Mouse (Mus musculus) embryonic facial prominence, embryonic 10.5 days (tissue): ENCODE measurements at regions not wholly inside any gene's neighbourhood (a gene's known extent, or its start where the extent isn't known, plus 50 kb on each side); places are given as distances from the start of the nearest gene placed in this dataset.

Experiments
- DNase-seq: peaks from one replicate; pipeline ENCODE4 v3.0.0-alpha.2; 2017; ENCODE audit warnings: low spot score
- H3K27ac ChIP-seq: fragments of 300-500 bp; sonication (generic); replicated peaks from 2 replicates; pipeline ENCODE4 v1.5.1; 2016; ENCODE audit warnings: mild to moderate bottlenecking
- H3K27me3 ChIP-seq: fragments of 300-500 bp; sonication (generic); replicated peaks from 2 replicates; pipeline ENCODE4 v1.6.1; 2016; ENCODE audit warnings: low read depth, mild to moderate bottlenecking; ENCODE audit not compliant: poor library complexity, severe bottlenecking
- H3K36me3 ChIP-seq: fragments of 300-500 bp; sonication (generic); replicated peaks from 2 replicates; pipeline ENCODE4 v1.6.1; 2016; ENCODE audit warnings: mild to moderate bottlenecking, moderate library complexity
- H3K4me1 ChIP-seq: fragments of 300-500 bp; sonication (generic); 2 replicates; pipeline ENCODE4 v1.6.1; 2016
- H3K4me3 ChIP-seq: fragments of 300-500 bp; sonication (generic); 2 replicates; pipeline ENCODE4 v1.5.1; 2016; ENCODE audit warnings: mild to moderate bottlenecking, moderate library complexity
- H3K9me3 ChIP-seq: fragments of 300-500 bp; sonication (generic); 2 replicates; pipeline ENCODE4 v1.6.1; 2016; ENCODE audit warnings: mild to moderate bottlenecking
- WGBS: fragments of 180-500 bp; shearing (Covaris S2); methylation state at CpG from one replicate; pipeline ENCODE4 v1.1.7; 2016; 5-methylcytosine and 5-hydroxymethylcytosine counted together

GRCm38 (mm10) chr8:39218716-39219115 lies 1456.2 kb upstream of the Adam24 start:
- WGBS = 93% methylated on average over 1 of the region's 1 CpGs
- H3K9me3 ChIP-seq = no peaks in the 10 kb centered on the region
- H3K36me3 ChIP-seq = no peaks in the 10 kb centered on the region
- no peak for DNase-seq
- H3K4me3 ChIP-seq = no peak overlapping the region
- no peaks in the 10 kb centered on the region for H3K27me3 ChIP-seq
- no peak overlapping the region for H3K27ac ChIP-seq
- H3K4me1 ChIP-seq = no peaks in the 10 kb centered on the region

- H3K27me3 ChIP-seq = no peaks in the 10 kb centered on the region
- no peak for DNase-seq
- H3K9me3 ChIP-seq = no peaks in the 10 kb centered on the region
- no peak overlapping the region for H3K4me3 ChIP-seq
- no peak overlapping the region for H3K27ac ChIP-seq
- H3K4me1 ChIP-seq = no peaks in the 10 kb centered on the region
- H3K36me3 ChIP-seq = no peaks in the 10 kb centered on the region
Measured at GRCm38 (mm10) chr8:39227239-39227638, 1447.6 kb upstream of the Adam24 start.

GRCm38 (mm10) chr8:39268970-39269497 lies 1405.8 kb upstream of the Adam24 start:
- no peak overlapping the region for H3K4me3 ChIP-seq
- DNase-seq = no peak
- H3K27ac ChIP-seq = no peak overlapping the region
- no peaks in the 10 kb centered on the region for H3K9me3 ChIP-seq
- no peaks in the 10 kb centered on the region for H3K27me3 ChIP-seq
- whole genome bisulfite sequencing = 74% methylated on average over 5 of the region's 5 CpGs
- H3K36me3 ChIP-seq = no peaks in the 10 kb centered on the region
- H3K4me1 ChIP-seq = no peaks in the 10 kb centered on the region

- H3K9me3 ChIP-seq = no peaks in the 10 kb centered on the region
- 22% methylated on average over 12 of the region's 12 CpGs for WGBS
- peaks cover 6% of the 10 kb centered on the region for H3K4me1 ChIP-seq
- peak; percentile 11 for DNase-seq
- H3K27ac ChIP-seq = no peak overlapping the region
- no peaks in the 10 kb centered on the region for H3K36me3 ChIP-seq
- H3K27me3 ChIP-seq = no peaks in the 10 kb centered on the region
- peak overlapping the region; percentile 36 for H3K4me3 ChIP-seq
Measured at GRCm38 (mm10) chr8:39297548-39298306, 1377.2 kb upstream of the Adam24 start.

GRCm38 (mm10) chr8:39303742-39304336 lies 1371.0 kb upstream of the Adam24 start:
- 90% methylated on average over 6 of the region's 6 CpGs for WGBS
- Histone ChIP-seq H3K27ac (no peak overlapping the region), H3K9me3 (no peaks in the 10 kb centered on the region), H3K27me3 (no peaks in the 10 kb centered on the region), H3K36me3 (no peaks in the 10 kb centered on the region), H3K4me1 (no peaks in the 10 kb centered on the region), H3K4me3 (no peak overlapping the region)
- no peak for DNase-seq

- H3K27me3 ChIP-seq = no peaks in the 10 kb centered on the region
Measured at GRCm38 (mm10) chr8:39313854-39314253, 1361.0 kb upstream of the Adam24 start.

GRCm38 (mm10) chr8:39315521-39316233 lies 1359.2 kb upstream of the Adam24 start:
- Histone ChIP-seq H3K4me1 (0 out of 2 replicates have a peak, but pooled peaks cover 3% of the 10 kb centered on the region), H3K27ac (no peak overlapping the region), H3K9me3 (no peaks in the 10 kb centered on the region), H3K36me3 (no peaks in the 10 kb centered on the region), H3K4me3 (no peak overlapping the region), H3K27me3 (no peaks in the 10 kb centered on the region)
- DNase-seq = no peak
- WGBS = 86% methylated on average over 10 of the region's 10 CpGs

More at GRCm38 (mm10) chr8:39313854-39314253, 1361.0 kb upstream of the Adam24 start:
- Histone ChIP-seq H3K27ac (no peak overlapping the region), H3K4me3 (no peak overlapping the region), H3K4me1 (0 out of 2 replicates have a peak, but pooled peaks cover 3% of the 10 kb centered on the region), H3K9me3 (no peaks in the 10 kb centered on the region), H3K36me3 (no peaks in the 10 kb centered on the region)
- 70% methylated on average over 3 of the region's 3 CpGs for whole genome bisulfite sequencing
- no peak for DNase-seq

GRCm38 (mm10) chr8:39316234-39316568 lies 1358.7 kb upstream of the Adam24 start:
- 55% methylated on average over 4 of the region's 4 CpGs for WGBS
- no peaks in the 10 kb centered on the region for H3K9me3 ChIP-seq

GRCm38 (mm10) chr8:39329378-39329777 lies 1345.5 kb upstream of the Adam24 start:
- no peak overlapping the region for H3K4me3 ChIP-seq
- H3K4me1 ChIP-seq = no peaks in the 10 kb centered on the region
- 89% methylated on average over 1 of the region's 1 CpGs for WGBS
- no peaks in the 10 kb centered on the region for H3K36me3 ChIP-seq
- no peaks in the 10 kb centered on the region for H3K27me3 ChIP-seq
- DNase-seq = no peak
- no peaks in the 10 kb centered on the region for H3K9me3 ChIP-seq
- no peak overlapping the region for H3K27ac ChIP-seq

More at GRCm38 (mm10) chr8:39316234-39316568, 1358.7 kb upstream of the Adam24 start:
- Histone ChIP-seq H3K27ac (no peak overlapping the region), H3K27me3 (no peaks in the 10 kb centered on the region), H3K4me3 (no peak overlapping the region), H3K4me1 (0 out of 2 replicates have a peak, but pooled peaks cover 3% of the 10 kb centered on the region), H3K36me3 (no peaks in the 10 kb centered on the region)
- no peak for DNase-seq

GRCm38 (mm10) chr8:39344731-39345130 lies 1330.1 kb upstream of the Adam24 start:
- Histone ChIP-seq H3K4me1 (no peaks in the 10 kb centered on the region), H3K36me3 (no peaks in the 10 kb centered on the region), H3K27me3 (no peaks in the 10 kb centered on the region), H3K9me3 (no peaks in the 10 kb centered on the region), H3K27ac (no peak overlapping the region), H3K4me3 (no peak overlapping the region)
- WGBS = 69% methylated on average over 3 of the region's 3 CpGs
- no peak for DNase-seq

- no peak overlapping the region for H3K27ac ChIP-seq
- DNase-seq = no peak
- no peaks in the 10 kb centered on the region for H3K9me3 ChIP-seq
- 88% methylated on average over 1 of the region's 1 CpGs for WGBS
- no peaks in the 10 kb centered on the region for H3K27me3 ChIP-seq
- no peaks in the 10 kb centered on the region for H3K36me3 ChIP-seq
- H3K4me1 ChIP-seq = no peaks in the 10 kb centered on the region
- H3K4me3 ChIP-seq = no peak overlapping the region
Measured at GRCm38 (mm10) chr8:39346471-39346870, 1328.4 kb upstream of the Adam24 start.

GRCm38 (mm10) chr8:39348956-39349355 lies 1325.9 kb upstream of the Adam24 start:
- H3K36me3 ChIP-seq = no peaks in the 10 kb centered on the region
- WGBS = 89% methylated on average over 3 of the region's 3 CpGs
- H3K27me3 ChIP-seq = no peaks in the 10 kb centered on the region
- H3K27ac ChIP-seq = no peak overlapping the region
- H3K9me3 ChIP-seq = no peaks in the 10 kb centered on the region
- H3K4me3 ChIP-seq = no peak overlapping the region
- DNase-seq = no peak
- H3K4me1 ChIP-seq = no peaks in the 10 kb centered on the region
